Mouse (Mus musculus): ENCODE measurements around the gene Itsn1. TPM values are rescaled to one million over a fixed set of nuclear protein-coding genes. Genes with fewer than 3 reads are reported as not detected.

The Itsn1 gene
- total RNA-seq, 2 experiments from 2014 or later = 40.8 to 56.7 TPM

DNA sequence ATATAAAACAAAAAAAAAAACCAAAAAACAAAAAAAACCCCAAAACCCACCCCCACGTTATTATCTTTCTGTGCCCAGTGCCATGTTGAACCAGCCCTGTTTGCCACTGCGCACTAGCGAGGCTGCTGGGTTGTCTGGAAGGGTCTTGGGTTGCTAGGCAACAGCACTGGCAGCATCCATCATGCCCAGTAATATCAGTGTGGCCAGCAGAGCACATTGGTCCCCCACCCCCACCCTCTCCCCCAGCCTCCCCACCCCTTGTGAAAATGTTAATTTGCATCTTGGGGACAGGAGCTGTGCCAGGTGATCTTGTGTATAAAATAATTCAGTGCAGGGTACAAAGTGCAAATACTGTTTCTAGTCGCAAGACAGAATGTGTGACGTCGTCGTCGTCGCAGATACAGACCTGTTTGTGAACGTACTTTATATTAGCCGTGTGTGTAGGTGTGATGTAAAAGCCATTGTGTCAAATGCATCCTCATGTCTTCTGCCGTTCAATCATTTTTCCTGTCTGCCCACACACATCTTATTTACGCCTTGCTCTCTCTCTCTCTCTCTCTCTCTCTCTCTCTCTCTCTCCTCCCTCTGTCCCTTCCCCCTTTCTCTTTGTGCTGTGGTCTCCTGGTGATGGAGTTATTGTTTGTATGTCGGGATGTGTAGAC is 233.9 kb downstream of the Itsn1 start:
- DNase-seq (ENCODE audit: low spot score) = no peak
- intact Hi-C loops (cut with DNase I) = no loop called here

DNA sequence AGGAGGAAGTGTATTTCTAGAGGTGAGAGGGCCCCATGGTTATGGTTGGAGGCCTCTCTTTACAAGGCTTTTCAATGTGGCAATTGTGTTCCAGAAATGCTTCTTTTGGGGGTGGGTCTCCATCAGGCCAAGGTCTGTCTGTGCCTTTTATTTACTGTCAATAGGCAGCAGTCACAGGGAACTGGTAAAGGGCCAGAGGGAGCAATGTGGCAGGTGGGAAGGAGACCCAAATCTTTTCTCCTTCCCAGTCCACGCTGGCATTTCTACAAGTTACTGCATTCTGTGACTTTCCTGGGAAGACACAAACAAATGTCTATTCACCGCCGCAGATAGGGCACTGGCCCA is 234.4 kb downstream of the Itsn1 start:
- no peak for DNase-seq (ENCODE audit: low spot score)
- intact Hi-C loops (cut with DNase I) = no loop called here

DNA sequence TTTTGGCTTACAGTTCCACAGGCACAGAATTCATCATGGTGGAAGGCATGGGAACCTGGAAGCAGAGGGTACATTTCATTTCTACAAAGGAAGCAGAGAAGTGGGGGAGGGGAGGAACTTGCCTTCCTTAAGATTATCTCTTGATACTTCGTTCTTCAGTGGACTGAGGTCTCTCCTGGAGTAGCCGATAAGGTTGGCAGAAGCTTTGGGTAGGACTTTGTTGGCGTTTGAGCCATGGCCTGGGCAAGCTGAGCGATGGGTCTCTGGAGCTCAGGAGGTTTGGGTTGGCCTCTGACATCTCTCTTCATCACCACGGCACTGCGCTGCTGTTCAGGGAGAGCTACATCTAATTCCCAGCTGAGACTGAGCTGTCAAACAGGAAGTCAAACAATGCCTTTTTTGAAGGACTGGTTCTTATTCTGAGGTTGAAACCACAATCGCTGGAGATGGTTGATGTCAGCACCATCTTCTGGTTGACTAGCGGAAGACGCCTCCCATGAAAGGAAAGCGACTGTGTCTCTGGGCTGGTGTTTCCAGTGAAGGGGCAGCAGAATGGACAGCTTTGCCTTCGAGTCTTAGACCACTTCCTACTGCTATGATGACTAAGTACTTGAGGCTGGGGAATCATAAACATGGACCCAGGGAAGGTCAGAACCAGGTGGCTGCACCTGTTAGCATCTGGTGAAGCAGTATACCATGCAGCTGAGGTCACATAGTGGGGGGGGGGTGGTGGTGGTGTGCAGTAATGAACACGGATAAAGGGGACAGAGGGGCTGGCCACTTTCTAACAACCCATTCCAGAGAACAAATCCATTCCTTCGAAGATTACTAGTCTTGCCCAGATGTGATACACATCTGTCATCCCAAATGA is 235.5 kb downstream of the Itsn1 start:
- intact Hi-C loops (cut with DNase I) = no loop called here

DNA sequence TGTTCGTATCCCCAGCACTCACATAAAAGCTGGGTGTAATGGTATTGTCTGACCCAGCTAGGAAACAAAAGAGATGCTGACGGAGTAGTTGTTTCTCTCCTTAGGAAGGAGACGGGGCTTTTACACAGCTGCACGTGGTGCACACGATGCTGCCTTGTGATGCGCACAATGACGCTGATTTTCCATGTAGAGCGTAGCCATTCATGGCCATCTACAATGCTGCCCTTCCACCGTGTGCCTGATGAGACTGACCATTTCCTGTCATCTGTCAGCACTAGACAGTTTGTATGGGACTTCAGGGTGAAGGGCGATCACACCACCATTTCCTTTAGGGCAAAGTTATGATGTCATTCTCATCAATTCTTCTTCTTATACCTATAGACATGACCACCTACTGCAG is 239.6 kb downstream of the Itsn1 start:
- DNase-seq (ENCODE audit: low spot score) = no peak
- intact Hi-C loops (cut with DNase I) = no loop called here

More for the DNA sequence above, 235.5 kb downstream of the Itsn1 start:
- no peak for DNase-seq (ENCODE audit: low spot score)

DNA sequence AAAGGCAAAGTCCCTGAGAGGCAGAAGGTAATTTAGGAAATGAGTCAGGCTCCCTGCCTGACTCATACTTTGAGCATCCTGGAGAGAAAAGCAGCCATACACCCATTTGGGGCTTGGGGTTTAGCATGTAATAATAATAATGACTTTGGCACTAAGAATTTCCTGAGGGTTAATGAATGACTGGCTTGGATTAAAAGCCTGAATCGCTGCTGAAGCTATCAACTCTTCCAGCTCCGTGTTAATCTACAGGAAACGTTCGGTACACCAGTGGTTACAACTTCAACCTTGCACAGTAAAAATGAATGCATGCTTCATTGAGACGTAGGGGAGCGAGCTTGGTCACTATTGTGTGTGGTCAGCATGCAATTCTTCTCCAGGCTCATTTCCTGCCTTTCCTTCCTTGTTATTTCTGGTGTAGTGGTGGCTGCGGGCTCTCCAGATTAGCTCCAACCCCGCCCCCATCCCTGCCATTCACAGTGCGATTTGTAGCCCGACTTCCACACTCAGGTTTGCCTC is 240.5 kb downstream of the Itsn1 start:
- intact Hi-C loops (cut with DNase I) = no loop called here
- DNase-seq (ENCODE audit: low spot score) = no peak

Small RNA genes lying within 50 kb of the gene (microRNA-seq; reads per million reads assigned to microRNA genes)
- not detected for gene Gm27773

Other genes starting within 250 kb of the Itsn1 start
- 10 to 100 TPM; 30.5 to 39.7 TPM for gene Ifnar1, start 244.0 kb upstream of the Itsn1 start, total RNA-seq (2021)
- 100 to 1,000 TPM; 153 to 157 TPM for gene Ifngr2, start 182.2 kb upstream of the Itsn1 start, total RNA-seq (2021)
- 10 to 100 TPM; 65.5 to 74.3 TPM for gene Tmem50b, start 131.5 kb upstream of the Itsn1 start, total RNA-seq (2021)
- gene Dnajc28, start 110.3 kb upstream of the Itsn1 start, total RNA-seq (2021) = 10 to 100 TPM; 24.4 to 25.9 TPM
- 10 to 100 TPM; 59.0 to 70.1 TPM for gene Gart, start 82.3 kb upstream of the Itsn1 start, total RNA-seq (2021)
- 100 to 1,000 TPM; 129 to 149 TPM for gene Son, start 81.8 kb upstream of the Itsn1 start, total RNA-seq (2021)
- 1 to 10 TPM; 2.5 to 3.7 TPM for gene Donson, start 40.5 kb upstream of the Itsn1 start, total RNA-seq (2021)
- gene Cryzl1, start 306 bp upstream of the Itsn1 start, total RNA-seq (2021) = 10 to 100 TPM; 22.7 to 24.7 TPM

Data from heart, postnatal 25 days (tissue).